Mouse (Mus musculus): ENCODE measurements at regions not wholly inside any gene's neighbourhood (a gene's known extent, or its start where the extent isn't known, plus 50 kb on each side); places are given as distances from the start of the nearest gene placed in this dataset.

DNA sequence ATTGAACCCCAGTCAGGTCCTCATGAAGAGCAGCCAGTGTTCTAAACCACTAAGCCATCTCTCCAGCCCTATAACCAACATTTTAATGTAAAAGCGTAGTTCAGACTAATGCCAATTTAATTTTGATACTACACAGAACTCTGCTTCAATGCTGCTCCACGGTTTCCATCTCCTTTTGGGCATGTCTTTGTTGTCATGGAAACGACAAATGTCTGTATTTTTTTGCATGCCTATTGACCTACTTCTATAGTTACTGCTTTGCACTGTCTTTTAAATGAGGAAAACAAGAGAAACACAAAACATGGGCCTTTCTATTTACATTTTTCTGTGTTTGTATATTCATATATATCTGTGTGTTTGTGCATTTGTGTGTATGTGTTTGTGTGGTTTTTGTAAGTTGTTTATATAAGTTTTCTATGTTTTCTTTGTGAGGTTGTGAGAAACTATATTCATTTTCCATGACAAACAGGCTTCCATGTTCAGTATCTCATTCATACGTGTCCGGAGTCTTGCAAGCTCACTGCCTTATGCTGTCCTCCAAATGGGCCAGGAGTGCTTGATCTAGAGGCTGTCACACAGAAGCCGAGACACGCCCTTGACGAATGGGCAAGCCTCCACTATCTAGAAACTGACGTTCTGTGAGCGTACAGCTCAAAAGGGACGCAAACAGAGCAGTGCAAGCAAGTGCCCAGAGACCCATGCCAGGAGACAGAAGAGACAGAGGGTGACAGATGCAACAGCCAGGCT is 65.5 kb upstream of the Zfp637 start:
- Histone ChIP-seq H3K27me3 (replicated peaks) (no peaks in the 10 kb centered on the region), H3K36me3 (no peaks in the 10 kb centered on the region), H3K4me3 (no peak overlapping the region), H3K4me2 (no peak overlapping the region), H3K27ac (no peak overlapping the region), H3K4me1 (no peaks in the 10 kb centered on the region), H3K9me3 (replicated peaks) (no peaks in the 10 kb centered on the region), H3K9ac (no peak overlapping the region)
- 54% methylated on average over 11 of the region's 11 CpGs for WGBS (ENCODE audit: insufficient replicate concordance)
- ATAC-seq = no peak

DNA sequence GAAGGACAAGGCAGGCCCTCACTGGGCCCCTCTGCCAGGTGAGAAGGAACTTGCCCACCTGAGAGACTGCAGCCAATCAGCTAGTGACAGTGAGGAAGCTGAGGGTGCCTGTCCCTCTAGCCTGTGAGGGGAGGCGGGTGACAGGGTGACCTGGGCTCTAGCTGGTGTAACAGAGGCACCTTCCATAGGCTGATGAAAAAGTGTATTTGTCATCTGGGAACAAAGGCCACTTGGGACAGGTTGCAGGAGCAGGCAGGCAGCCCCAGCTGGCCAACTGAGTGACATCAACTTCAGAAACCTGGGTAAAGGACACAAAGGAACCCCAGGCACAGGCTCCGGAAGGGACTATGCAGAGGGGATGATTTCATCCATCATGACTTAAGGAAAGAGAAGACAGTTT is 63.0 kb upstream of the Zfp637 start:
- Histone ChIP-seq H3K9ac (no peak overlapping the region), H3K9me3 (replicated peaks) (no peaks in the 10 kb centered on the region), H3K36me3 (no peaks in the 10 kb centered on the region), H3K4me1 (no peaks in the 10 kb centered on the region), H3K4me3 (no peak overlapping the region), H3K4me2 (no peak overlapping the region), H3K27ac (no peak overlapping the region), H3K27me3 (replicated peaks) (no peaks in the 10 kb centered on the region)
- 44% methylated on average over 2 of the region's 2 CpGs for WGBS (ENCODE audit: insufficient replicate concordance)
- ATAC-seq = 0 out of 2 replicates have a peak, but pooled peaks have one; percentile 30

DNA sequence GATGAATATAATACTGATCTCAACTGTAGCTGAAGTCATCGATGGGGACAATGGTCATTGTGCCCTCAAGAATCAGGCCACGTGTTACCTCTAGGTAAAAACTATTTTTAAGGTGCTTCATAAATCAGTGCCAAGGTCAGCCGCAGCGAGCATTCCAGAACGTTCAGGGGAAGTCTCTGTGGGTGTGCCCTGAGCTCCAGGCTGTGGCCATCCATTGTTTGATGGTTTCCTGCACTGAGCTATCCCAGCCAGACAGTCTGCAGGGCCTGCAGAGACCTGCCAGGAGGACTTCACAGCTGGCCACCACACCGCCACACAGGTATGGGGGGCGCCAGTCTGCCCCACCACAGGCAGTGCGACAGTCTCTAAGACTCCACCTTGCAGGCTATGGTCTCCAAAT is 62.5 kb upstream of the Zfp637 start:
- Histone ChIP-seq H3K4me2 (no peak overlapping the region), H3K4me1 (no peaks in the 10 kb centered on the region), H3K36me3 (no peaks in the 10 kb centered on the region), H3K27ac (no peak overlapping the region), H3K9ac (no peak overlapping the region), H3K9me3 (replicated peaks) (no peaks in the 10 kb centered on the region), H3K4me3 (no peak overlapping the region), H3K27me3 (replicated peaks) (no peaks in the 10 kb centered on the region)
- 61% methylated on average over 8 of the region's 8 CpGs for WGBS (ENCODE audit: insufficient replicate concordance)
- ATAC-seq = peak; percentile 30; the same call in 1 of the 2 replicates

DNA sequence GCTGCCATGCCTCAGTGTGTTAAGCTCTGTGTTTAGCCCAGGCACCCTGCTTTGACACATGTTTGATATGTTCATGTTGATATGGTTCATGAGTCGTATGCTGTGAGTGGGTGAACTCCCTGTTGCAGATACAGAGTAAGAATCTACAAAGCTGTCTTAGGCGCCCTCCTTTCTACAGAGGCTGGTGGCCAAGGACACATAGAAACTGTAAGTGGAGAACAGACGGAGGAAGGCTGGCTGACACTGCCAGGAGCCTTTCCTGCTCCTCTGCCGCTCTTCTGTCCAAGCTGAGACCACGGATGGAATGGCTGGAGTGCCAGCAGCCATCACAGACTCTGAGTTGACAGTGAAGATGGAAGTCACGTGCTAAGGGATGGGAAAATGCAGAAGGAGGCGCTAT is 62.0 kb upstream of the Zfp637 start:
- Histone ChIP-seq H3K4me2 (no peak overlapping the region), H3K4me1 (no peaks in the 10 kb centered on the region), H3K36me3 (no peaks in the 10 kb centered on the region), H3K27me3 (replicated peaks) (no peaks in the 10 kb centered on the region), H3K4me3 (no peak overlapping the region), H3K9ac (no peak overlapping the region), H3K27ac (no peak overlapping the region), H3K9me3 (replicated peaks) (no peaks in the 10 kb centered on the region)
- no peak for ATAC-seq
- 60% methylated on average over 7 of the region's 7 CpGs for WGBS (ENCODE audit: insufficient replicate concordance)

DNA sequence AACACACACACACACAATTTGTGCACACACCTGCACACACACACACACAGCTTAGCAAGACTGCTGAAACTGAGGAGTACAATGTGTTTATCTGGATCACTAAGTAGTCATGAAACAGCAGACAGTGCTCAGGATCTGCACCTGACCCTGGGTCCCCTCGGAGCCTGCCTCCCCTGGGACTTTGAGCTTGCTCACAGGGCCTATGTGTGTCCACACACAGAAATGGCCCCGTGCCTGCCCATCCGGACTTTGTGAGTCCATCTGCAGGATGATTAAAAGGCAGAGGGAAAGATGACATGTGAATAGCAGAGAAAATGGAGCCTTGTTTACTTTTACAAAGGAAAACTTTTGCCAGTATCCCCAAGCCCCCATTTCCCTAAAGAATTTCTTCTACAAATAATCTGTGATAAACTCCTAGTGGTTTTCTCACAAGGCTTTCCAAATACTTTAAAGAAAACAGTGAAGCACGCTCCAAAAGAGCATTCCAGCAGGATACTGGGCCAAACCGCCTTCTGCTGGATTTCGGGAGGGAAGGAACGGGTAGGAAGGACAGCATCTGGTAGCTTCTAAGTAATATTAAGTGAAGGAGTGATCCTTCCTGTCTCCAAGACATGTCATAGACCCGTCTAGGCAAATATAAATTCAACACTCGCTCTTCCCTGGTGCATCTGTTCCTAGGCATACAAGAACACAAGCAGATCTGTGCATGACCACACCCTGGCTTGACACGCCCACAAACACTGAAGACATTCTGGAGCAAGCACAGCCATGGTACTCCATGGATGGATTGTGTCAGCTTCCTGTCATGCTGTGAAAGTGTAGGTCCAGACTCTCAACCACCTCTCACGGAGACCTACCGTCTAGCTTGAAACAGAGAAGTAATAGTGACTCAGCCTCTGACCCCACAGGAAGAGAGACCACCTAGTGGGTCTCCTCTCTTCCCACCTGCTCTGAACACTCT is 52.1 kb upstream of the Zfp637 start:
- no peak for ATAC-seq
- Histone ChIP-seq H3K9ac (no peak overlapping the region), H3K4me1 (no peaks in the 10 kb centered on the region), H3K4me3 (no peak overlapping the region), H3K27ac (no peak overlapping the region), H3K36me3 (no peaks in the 10 kb centered on the region), H3K27me3 (replicated peaks) (no peaks in the 10 kb centered on the region), H3K9me3 (replicated peaks) (no peaks in the 10 kb centered on the region), H3K4me2 (no peak overlapping the region)
- 70% methylated on average over 12 of the region's 12 CpGs for WGBS (ENCODE audit: insufficient replicate concordance)

DNA sequence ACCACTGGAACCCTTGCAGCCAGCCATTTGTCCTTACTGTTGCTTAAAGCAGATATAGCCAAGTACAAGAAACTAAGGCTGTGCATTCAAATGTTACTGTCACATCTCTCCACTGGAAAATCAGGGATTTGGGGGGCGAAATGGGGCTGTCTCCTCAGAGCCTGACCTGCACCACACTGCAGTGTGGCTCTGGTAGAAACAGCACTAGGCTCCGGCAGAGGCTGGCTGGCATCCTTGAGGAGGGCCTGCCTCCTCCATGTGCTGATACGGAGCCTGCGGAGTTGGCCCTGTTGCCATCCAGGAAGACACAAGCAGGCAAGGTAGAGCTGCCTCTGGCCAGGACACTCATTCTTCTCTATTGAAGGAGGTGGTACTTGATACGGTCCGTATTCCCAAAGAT is 50.4 kb upstream of the Zfp637 start:
- no peaks in the 10 kb centered on the region for H3K9me3 ChIP-seq (replicated peaks)
- H3K4me1 ChIP-seq = no peaks in the 10 kb centered on the region
- no peaks in the 10 kb centered on the region for H3K27me3 ChIP-seq (replicated peaks)
- no peak overlapping the region for H3K27ac ChIP-seq
- no peak overlapping the region for H3K4me3 ChIP-seq
- no peaks in the 10 kb centered on the region for H3K36me3 ChIP-seq
- no peak overlapping the region for H3K9ac ChIP-seq
- ATAC-seq = no peak
- H3K4me2 ChIP-seq = no peak overlapping the region
- WGBS (ENCODE audit: insufficient replicate concordance) = 80% methylated on average over 6 of the region's 6 CpGs
